Mouse (Mus musculus) erythroblast, adult 5-6 weeks (primary cell): Measurements from ENCODE around the gene BC016579. TPM values are rescaled to one million over a fixed set of nuclear protein-coding genes. Genes with fewer than 3 reads are reported as not detected.

ENCODE experiments used
- total RNA-seq, 2 experiments: library from RNA; stranded (forward) in 1 of 2; stranded (reverse) in 1 of 2; fragments of 150-400 nt in 1 of 2; fragments of 200-764, 138-1000 nt in 1 of 2; gene quantifications; 2 replicates each; pipeline versions ENCODE4 v1.2.3 to v1.2.4; 2015 to 2017; ENCODE audit warnings: low replicate concordance in 2 of 2

The BC016579 gene
- total RNA-seq, 2 experiments from 2014 or later, result 0.51 to 2.7 TPM

Other genes starting within 250 kb of the BC016579 start
- not detected in 2 replicates for gene Cd200, start 245.0 kb downstream of the BC016579 start, total RNA-seq (2015; ENCODE audit: low replicate concordance)
- gene Cd200, start 245.0 kb downstream of the BC016579 start, total RNA-seq (2017; ENCODE audit: low replicate concordance), result 3.3 TPM in 1 of 2 replicates, not detected in the other
- gene Gm609, start 161.1 kb downstream of the BC016579 start, total RNA-seq (2015; ENCODE audit: low replicate concordance), result not detected in 2 replicates
- not detected in 2 replicates for gene Gm609, start 161.1 kb downstream of the BC016579 start, total RNA-seq (2017; ENCODE audit: low replicate concordance)
- not detected in 2 replicates for gene Gm17783, start 122.0 kb downstream of the BC016579 start, total RNA-seq (2015; ENCODE audit: low replicate concordance)
- gene Gm17783, start 122.0 kb downstream of the BC016579 start, total RNA-seq (2017; ENCODE audit: low replicate concordance), result not detected in 2 replicates
- gene Slc9c1, start 118.8 kb downstream of the BC016579 start, total RNA-seq (2015; ENCODE audit: low replicate concordance), result not detected in 2 replicates
- gene Slc9c1, start 118.8 kb downstream of the BC016579 start, total RNA-seq (2017; ENCODE audit: low replicate concordance), result not detected in 2 replicates
- not detected in 2 replicates for gene Gcsam, start 43.7 kb downstream of the BC016579 start, total RNA-seq (2015; ENCODE audit: low replicate concordance)
- gene Gcsam, start 43.7 kb downstream of the BC016579 start, total RNA-seq (2017; ENCODE audit: low replicate concordance), result not detected in 2 replicates
- gene Tmprss7, start 39.6 kb upstream of the BC016579 start, total RNA-seq (2015; ENCODE audit: low replicate concordance), result 0.42 TPM in 1 of 2 replicates, not detected in the other
- gene Tmprss7, start 39.6 kb upstream of the BC016579 start, total RNA-seq (2017; ENCODE audit: low replicate concordance), result 0.28 TPM in 1 of 2 replicates, not detected in the other
- gene Tagln3, start 70.5 kb upstream of the BC016579 start, total RNA-seq (2015; ENCODE audit: low replicate concordance), result 0.77 TPM in 1 of 2 replicates, not detected in the other
- 1.4 TPM in 1 of 2 replicates, not detected in the other for gene Tagln3, start 70.5 kb upstream of the BC016579 start, total RNA-seq (2017; ENCODE audit: low replicate concordance)
- gene Abhd10, start 88.9 kb upstream of the BC016579 start, total RNA-seq (2015; ENCODE audit: low replicate concordance), result 6.3 and 7.7 TPM in 2 replicates
- 4.0 and 7.2 TPM in 2 replicates for gene Abhd10, start 88.9 kb upstream of the BC016579 start, total RNA-seq (2017; ENCODE audit: low replicate concordance)